Mouse (Mus musculus): ENCODE data around the gene Flt3. TPM values are rescaled to one million over a fixed set of nuclear protein-coding genes. Genes with fewer than 3 reads are reported as not detected.

The Flt3 gene
- polyA plus RNA-seq, 1 experiment = 1.4 TPM

- TF ChIP-seq POLR2A (IDR thresholded peaks at IDR 0.05; ENCODE audit: borderline replicate concordance, extremely low read depth, low read depth, low read length) (no peak), CTCF (IDR thresholded peaks at IDR 0.05; ENCODE audit: insufficient read depth, low read length) (no peak)
- DNase-seq = no peak
- 1% methylated on average over 63 of the region's 63 CpGs for WGBS
- Histone ChIP-seq H3K4me1 (ENCODE audit: control insufficient read depth, insufficient read depth, low read length) (no peaks in the 10 kb centered on the region), H3K4me3 (replicated peaks; ENCODE audit: extremely low read depth, low read depth, low read length) (no peak within 1 kb of the TSS)
These were observed 93.5 kb downstream of the Flt3 start, which contains the start of gene Cdx2 for GRCm38 (mm10) chr5:147306638-147307397. TSS of gene Cdx2 (minus strand) at chr5:147307270.

DNA sequence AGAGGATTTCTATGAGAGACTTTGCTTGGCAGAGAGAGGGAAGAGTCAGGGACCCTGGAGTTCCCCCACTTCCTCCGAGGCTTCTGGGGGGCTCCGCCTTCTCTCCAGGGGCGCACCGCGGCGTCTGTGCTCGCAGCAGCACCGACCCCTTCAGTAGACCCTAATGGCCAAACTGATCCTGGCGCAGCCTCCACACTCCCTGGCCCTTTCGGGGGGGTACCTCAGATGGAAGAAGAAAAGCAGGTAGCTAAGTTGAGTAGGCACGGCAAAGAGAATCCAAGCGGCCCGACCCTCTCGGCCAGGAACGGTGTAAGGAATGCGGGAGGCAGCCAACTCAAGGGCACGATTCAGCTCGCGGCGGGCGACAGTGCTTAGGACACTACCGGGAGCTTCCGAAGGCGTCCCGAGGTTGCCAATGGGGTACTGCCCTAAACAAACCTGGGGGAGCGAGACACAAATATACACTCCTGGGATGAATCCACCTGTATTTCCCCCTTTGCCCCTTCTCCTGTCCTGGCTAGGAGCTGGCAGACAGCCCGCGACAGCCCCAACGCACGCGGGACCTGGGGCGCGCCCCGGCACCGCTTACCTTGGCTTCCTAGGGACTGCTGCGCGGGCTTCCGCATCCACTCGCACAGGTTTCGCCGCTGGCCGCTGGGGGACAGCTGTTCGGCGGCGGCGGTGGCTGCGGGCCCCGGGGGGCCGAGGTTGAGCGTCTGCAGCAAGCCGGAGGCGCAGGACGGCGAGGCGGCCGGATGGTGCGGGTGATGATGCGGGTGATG is 94.2 kb downstream of the Flt3 start:
- H3K4me1 ChIP-seq (ENCODE audit: control insufficient read depth, insufficient read depth, low read length) = no peaks in the 10 kb centered on the region
- 2% methylated on average over 58 of the region's 58 CpGs for WGBS
- DNase-seq = no peak
- no peak for TF ChIP-seq POLR2A (IDR thresholded peaks at IDR 0.05; ENCODE audit: borderline replicate concordance, extremely low read depth, low read depth, low read length)
- TF ChIP-seq CTCF (IDR thresholded peaks at IDR 0.05; ENCODE audit: insufficient read depth, low read length) = no peak
- no peak overlapping the region for H3K4me3 ChIP-seq (replicated peaks; ENCODE audit: extremely low read depth, low read depth, low read length)

DNA sequence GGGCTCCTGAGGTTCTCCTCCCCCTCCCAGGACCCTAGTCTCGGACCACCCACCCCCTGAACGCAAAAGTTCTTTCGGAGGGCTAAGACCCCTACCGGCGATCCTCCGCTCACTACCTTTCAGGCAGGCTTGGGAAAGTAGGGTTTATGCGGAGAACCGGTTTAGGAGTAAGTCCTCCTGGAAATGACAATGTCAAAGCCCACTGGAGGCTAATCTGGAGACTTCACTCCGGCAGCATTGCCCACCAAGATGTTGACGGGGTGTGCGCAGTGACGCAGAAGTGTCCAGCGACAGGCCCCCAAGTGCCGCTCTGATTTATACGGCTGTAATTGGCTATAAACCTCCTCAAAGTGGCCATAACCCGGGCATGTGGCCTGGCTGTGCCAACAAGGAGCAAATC is 95.1 kb downstream of the Flt3 start:
- WGBS = 3% methylated on average over 16 of the region's 16 CpGs
- TF ChIP-seq CTCF (IDR thresholded peaks at IDR 0.05; ENCODE audit: insufficient read depth, low read length) (no peak), POLR2A (IDR thresholded peaks at IDR 0.05; ENCODE audit: borderline replicate concordance, extremely low read depth, low read depth, low read length) (no peak)
- no peak for DNase-seq
- no peak overlapping the region for H3K4me3 ChIP-seq (replicated peaks; ENCODE audit: extremely low read depth, low read depth, low read length)
- no peaks in the 10 kb centered on the region for H3K4me1 ChIP-seq (ENCODE audit: control insufficient read depth, insufficient read depth, low read length)

DNA sequence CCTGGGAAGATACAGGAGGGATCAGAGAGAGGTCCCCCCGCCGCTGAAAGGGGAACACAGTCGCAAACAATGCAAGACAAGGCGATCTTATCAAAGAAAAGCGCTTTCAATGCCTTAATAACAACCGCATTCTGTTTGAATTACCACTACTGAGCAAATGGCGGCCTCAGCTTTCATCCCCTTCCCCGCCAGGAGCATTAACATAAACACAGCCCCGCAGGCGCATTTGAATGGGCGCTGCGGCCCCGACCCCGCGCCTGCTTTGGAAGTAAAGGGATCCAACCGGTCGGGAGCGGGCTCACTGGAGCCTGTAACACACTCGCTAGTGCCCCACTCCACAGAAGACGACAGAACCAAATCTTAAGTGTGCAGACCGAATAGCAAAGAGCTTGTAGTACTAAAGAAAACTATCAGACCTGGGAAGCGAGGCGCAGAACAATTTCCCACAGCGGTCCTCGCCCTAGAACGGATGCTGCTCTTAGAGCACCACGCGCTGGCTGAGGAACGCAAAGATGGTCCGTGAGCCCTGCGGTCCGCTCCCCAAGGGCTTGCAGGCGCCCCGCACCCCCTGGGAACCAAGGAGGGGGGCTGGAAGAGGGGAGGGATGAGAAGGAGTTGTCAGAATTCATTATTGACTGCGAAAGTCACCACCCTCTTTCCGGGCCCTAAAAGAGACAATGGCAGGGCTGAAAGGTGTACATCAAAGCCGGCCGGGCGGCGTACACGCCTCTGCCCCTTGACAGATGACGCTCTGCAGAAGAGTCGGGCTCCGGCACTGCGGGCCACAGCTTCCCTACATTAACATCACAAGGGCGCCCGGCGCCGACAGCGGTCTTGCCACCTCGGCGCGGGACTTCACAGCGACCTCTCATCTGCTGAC is 95.8 kb downstream of the Flt3 start:
- no peak overlapping the region for H3K4me3 ChIP-seq (replicated peaks; ENCODE audit: extremely low read depth, low read depth, low read length)
- WGBS = 2% methylated on average over 54 of the region's 54 CpGs

GRCm38 (mm10) chr5:147302746-147303400 is 97.4 kb downstream of the Flt3 start:
- Histone ChIP-seq H3K4me3 (replicated peaks; ENCODE audit: extremely low read depth, low read depth, low read length) (no peak overlapping the region), H3K4me1 (ENCODE audit: control insufficient read depth, insufficient read depth, low read length) (no peaks in the 10 kb centered on the region)
- TF ChIP-seq POLR2A (IDR thresholded peaks at IDR 0.05; ENCODE audit: borderline replicate concordance, extremely low read depth, low read depth, low read length) (no peak), CTCF (IDR thresholded peaks at IDR 0.05; ENCODE audit: insufficient read depth, low read length) (no peak)
- no peak for DNase-seq
- WGBS = 6% methylated on average over 13 of the region's 13 CpGs

More for the DNA sequence above, 95.8 kb downstream of the Flt3 start:
- TF ChIP-seq POLR2A (IDR thresholded peaks at IDR 0.05; ENCODE audit: borderline replicate concordance, extremely low read depth, low read depth, low read length) (no peak), CTCF (IDR thresholded peaks at IDR 0.05; ENCODE audit: insufficient read depth, low read length) (no peak)
- H3K4me1 ChIP-seq (ENCODE audit: control insufficient read depth, insufficient read depth, low read length) = no peaks in the 10 kb centered on the region
- DNase-seq = no peak

- WGBS = 11% methylated on average over 8 of the region's 8 CpGs
- DNase-seq = no peak
- Histone ChIP-seq H3K4me3 (replicated peaks; ENCODE audit: extremely low read depth, low read depth, low read length) (no peak overlapping the region), H3K4me1 (ENCODE audit: control insufficient read depth, insufficient read depth, low read length) (no peaks in the 10 kb centered on the region)
- no peak for TF ChIP-seq POLR2A (IDR thresholded peaks at IDR 0.05; ENCODE audit: borderline replicate concordance, extremely low read depth, low read depth, low read length)
- no peak for TF ChIP-seq CTCF (IDR thresholded peaks at IDR 0.05; ENCODE audit: insufficient read depth, low read length)
These were observed 98.1 kb downstream of the Flt3 start for GRCm38 (mm10) chr5:147302141-147302540.

GRCm38 (mm10) chr5:147301781-147302070 is 98.6 kb downstream of the Flt3 start:
- no peak overlapping the region for H3K4me3 ChIP-seq (replicated peaks; ENCODE audit: extremely low read depth, low read depth, low read length)
- no peak for DNase-seq
- WGBS = 3% methylated on average over 10 of the region's 10 CpGs
- H3K4me1 ChIP-seq (ENCODE audit: control insufficient read depth, insufficient read depth, low read length) = no peaks in the 10 kb centered on the region
- TF ChIP-seq CTCF (IDR thresholded peaks at IDR 0.05; ENCODE audit: insufficient read depth, low read length) (no peak), POLR2A (IDR thresholded peaks at IDR 0.05; ENCODE audit: borderline replicate concordance, extremely low read depth, low read depth, low read length) (no peak)

GRCm38 (mm10) chr5:147300917-147301780 is 99.1 kb downstream of the Flt3 start:
- 3% methylated on average over 21 of the region's 21 CpGs for WGBS
- no peak for DNase-seq
- Histone ChIP-seq H3K4me3 (replicated peaks; ENCODE audit: extremely low read depth, low read depth, low read length) (no peak overlapping the region), H3K4me1 (ENCODE audit: control insufficient read depth, insufficient read depth, low read length) (no peaks in the 10 kb centered on the region)
- TF ChIP-seq CTCF (IDR thresholded peaks at IDR 0.05; ENCODE audit: insufficient read depth, low read length) (no peak), POLR2A (IDR thresholded peaks at IDR 0.05; ENCODE audit: borderline replicate concordance, extremely low read depth, low read depth, low read length) (no peak)

Data from lung, adult 2 months (tissue).